Mouse (Mus musculus) embryonic facial prominence, embryonic 11.5 days (tissue): ENCODE measurements around the gene Tas1r1. TPM values are rescaled to one million over a fixed set of nuclear protein-coding genes. Genes with fewer than 3 reads are reported as not detected.

ENCODE experiments used
- ATAC-seq: fragments of 200-750 bp; cut with Nextera tagmentation; replicated peaks from 2 replicates; pipeline ENCODE4 v1.8.0; 2017; ENCODE audit warnings: low read depth; ENCODE audit not compliant: insufficient number of reproducible peaks, low FRiP score, low TSS enrichment
- DNase-seq: peaks from one replicate; pipeline ENCODE4 v3.0.0-alpha.2; 2015; ENCODE audit warnings: low spot score
- H3K27ac ChIP-seq: fragments of 300-500 bp; sonication (generic); replicated peaks from 2 replicates; pipeline ENCODE4 v1.5.1; 2014; ENCODE audit warnings: mild to moderate bottlenecking, low read depth, low read length, control low read depth
- H3K27me3 ChIP-seq: fragments of 300-500 bp; sonication (generic); 2 replicates; pipeline ENCODE4 v1.6.1; 2014; ENCODE audit warnings: mild to moderate bottlenecking, low read length, moderate library complexity, mixed read lengths; ENCODE audit not compliant: control insufficient read depth, insufficient read depth
- H3K36me3 ChIP-seq: fragments of 300-500 bp; sonication (generic); replicated peaks from 2 replicates; pipeline ENCODE4 v1.6.1; 2014; ENCODE audit warnings: low read depth, mild to moderate bottlenecking, low read length, moderate library complexity, mixed read lengths; ENCODE audit not compliant: control insufficient read depth, insufficient read depth
- H3K4me1 ChIP-seq: fragments of 300-500 bp; sonication (generic); 2 replicates; pipeline ENCODE4 v1.6.1; 2014; ENCODE audit warnings: low read length, mixed read lengths; ENCODE audit not compliant: control insufficient read depth, insufficient read depth
- H3K4me2 ChIP-seq: fragments of 300-500 bp; sonication (generic); 2 replicates; pipeline ENCODE4 v1.6.1; 2014; ENCODE audit warnings: low read depth, mild to moderate bottlenecking, control low read depth, low read length, moderate library complexity
- H3K4me3 ChIP-seq: fragments of 300-500 bp; sonication (generic); 2 replicates; pipeline ENCODE4 v1.5.1; 2014; ENCODE audit warnings: low read depth, low read length, control low read depth
- H3K9ac ChIP-seq: fragments of 300-500 bp; sonication (generic); replicated peaks from 2 replicates; pipeline ENCODE4 v1.6.1; 2014; ENCODE audit warnings: mild to moderate bottlenecking, control low read depth, low read length
- H3K9me3 ChIP-seq: fragments of 300-500 bp; sonication (generic); replicated peaks from 2 replicates; pipeline ENCODE4 v1.6.1; 2016; ENCODE audit warnings: mild to moderate bottlenecking, low read length, inconsistent platforms, mixed read lengths; ENCODE audit not compliant: control insufficient read depth
- WGBS: fragments of 180-500 bp; shearing (Covaris S2); extraction: QIAGEN DNeasy Blood & Tissue Kit; methylation state at CpG from one replicate; pipeline ENCODE4 v1.1.7; 2014; 5-methylcytosine and 5-hydroxymethylcytosine counted together
- polyA plus RNA-seq: library from polyadenylated mRNA; unstranded; fragments of >200 nt; fragmentation: Nextera tagmentation; extraction: Ambion mirVana; gene quantifications from 2 replicates; pipeline ENCODE4 v1.2.1, GENCODE M21; 2014

Gene Tas1r1
- polyA plus RNA-seq, 1 experiment from 2014 or later: 0.55 TPM

GRCm38 (mm10) chr4:152069245-152069644, 30.9 kb upstream of the Tas1r1 start:
- Histone ChIP-seq H3K27ac (no peak overlapping the region), H3K36me3 (no peaks in the 10 kb centered on the region), H3K9ac (no peak overlapping the region), H3K9me3 (no peaks in the 10 kb centered on the region), H3K27me3 (no peaks in the 10 kb centered on the region), H3K4me1 (no peaks in the 10 kb centered on the region), H3K4me2 (no peak overlapping the region), H3K4me3 (no peak overlapping the region)
- WGBS: 87% methylated on average over 3 of the region's 3 CpGs
- DNase-seq (no peak), ATAC-seq (no peak)

GRCm38 (mm10) chr4:152068166-152068724, 29.9 kb upstream of the Tas1r1 start:
- Histone ChIP-seq H3K9me3 (no peaks in the 10 kb centered on the region), H3K9ac (no peak overlapping the region), H3K27ac (no peak overlapping the region), H3K27me3 (no peaks in the 10 kb centered on the region), H3K4me1 (no peaks in the 10 kb centered on the region), H3K36me3 (no peaks in the 10 kb centered on the region), H3K4me2 (no peak overlapping the region), H3K4me3 (no peak overlapping the region)
- DNase-seq (no peak), ATAC-seq (no peak)
- 75% methylated on average over 6 of the region's 6 CpGs for WGBS

- ATAC-seq: 0 out of 2 replicates have a peak, but pooled peaks have one; percentile 16
- Histone ChIP-seq H3K4me3 (no peak overlapping the region), H3K9ac (no peak overlapping the region), H3K4me1 (no peaks in the 10 kb centered on the region), H3K27ac (no peak overlapping the region), H3K4me2 (no peak overlapping the region), H3K27me3 (no peaks in the 10 kb centered on the region), H3K9me3 (no peaks in the 10 kb centered on the region), H3K36me3 (no peaks in the 10 kb centered on the region)
- no peak for DNase-seq
These were observed 28.9 kb upstream of the Tas1r1 start for GRCm38 (mm10) chr4:152067280-152067679.

GRCm38 (mm10) chr4:152062390-152063110, 24.2 kb upstream of the Tas1r1 start:
- WGBS: 72% methylated on average over 9 of the region's 9 CpGs
- H3K36me3 ChIP-seq: peaks cover 9% of the 10 kb centered on the region
- H3K4me2 ChIP-seq: no peak overlapping the region

GRCm38 (mm10) chr4:152044609-152045008, 6.2 kb upstream of the Tas1r1 start:
- ATAC-seq (no peak), DNase-seq (no peak)
- no peaks in the 10 kb centered on the region for H3K4me1 ChIP-seq
- no peaks in the 10 kb centered on the region for H3K9me3 ChIP-seq
- H3K27ac ChIP-seq: no peak overlapping the region
- H3K36me3 ChIP-seq: peaks cover 32% of the 10 kb centered on the region
- no peaks in the 10 kb centered on the region for H3K27me3 ChIP-seq
- 78% methylated on average over 6 of the region's 6 CpGs for WGBS
- no peak overlapping the region for H3K9ac ChIP-seq
- no peak overlapping the region for H3K4me2 ChIP-seq
- H3K4me3 ChIP-seq: no peak overlapping the region

More at GRCm38 (mm10) chr4:152062390-152063110, 24.2 kb upstream of the Tas1r1 start:
- Histone ChIP-seq H3K27ac (no peak overlapping the region), H3K4me1 (no peaks in the 10 kb centered on the region), H3K27me3 (no peaks in the 10 kb centered on the region), H3K4me3 (no peak overlapping the region), H3K9ac (no peak overlapping the region), H3K9me3 (no peaks in the 10 kb centered on the region)
- DNase-seq: no peak
- no peak for ATAC-seq

- Histone ChIP-seq H3K27me3 (no peaks in the 10 kb centered on the region), H3K27ac (no peak overlapping the region), H3K9me3 (no peaks in the 10 kb centered on the region), H3K4me2 (no peak overlapping the region), H3K4me1 (no peaks in the 10 kb centered on the region), H3K36me3 (peaks cover 32% of the 10 kb centered on the region), H3K9ac (no peak overlapping the region), H3K4me3 (no peak overlapping the region)
- no peak for DNase-seq
- WGBS: 86% methylated on average over 3 of the region's 3 CpGs
- ATAC-seq: no peak
These were observed 4.8 kb upstream of the Tas1r1 start for GRCm38 (mm10) chr4:152043171-152043570.

GRCm38 (mm10) chr4:152041924-152042641, 3.7 kb upstream of the Tas1r1 start:
- ATAC-seq: no peak
- Histone ChIP-seq H3K36me3 (peaks cover 32% of the 10 kb centered on the region), H3K4me3 (no peak overlapping the region), H3K27ac (no peak overlapping the region), H3K4me1 (no peaks in the 10 kb centered on the region), H3K4me2 (no peak overlapping the region), H3K9ac (no peak overlapping the region), H3K9me3 (no peaks in the 10 kb centered on the region), H3K27me3 (no peaks in the 10 kb centered on the region)
- 95% methylated on average over 22 of the region's 22 CpGs for WGBS
- DNase-seq: no peak

- Histone ChIP-seq H3K27me3 (no peaks in the 10 kb centered on the region), H3K27ac (no peak overlapping the region), H3K9ac (peak overlapping the region; percentile 86), H3K9me3 (no peaks in the 10 kb centered on the region), H3K4me2 (peak overlapping the region; percentile 61), H3K4me3 (peak overlapping the region; percentile 98), H3K36me3 (peaks cover 24% of the 10 kb centered on the region), H3K4me1 (no peaks in the 10 kb centered on the region)
- DNase-seq: no peak
- peak; percentile 15 for ATAC-seq
- 5% methylated on average over 25 of the region's 25 CpGs for WGBS
These were observed 1.5 kb upstream of the Tas1r1 start for GRCm38 (mm10) chr4:152039831-152040310.
